25 mouse cellular contexts compared by ENCODE assay signal in the genomic region with DNA sequence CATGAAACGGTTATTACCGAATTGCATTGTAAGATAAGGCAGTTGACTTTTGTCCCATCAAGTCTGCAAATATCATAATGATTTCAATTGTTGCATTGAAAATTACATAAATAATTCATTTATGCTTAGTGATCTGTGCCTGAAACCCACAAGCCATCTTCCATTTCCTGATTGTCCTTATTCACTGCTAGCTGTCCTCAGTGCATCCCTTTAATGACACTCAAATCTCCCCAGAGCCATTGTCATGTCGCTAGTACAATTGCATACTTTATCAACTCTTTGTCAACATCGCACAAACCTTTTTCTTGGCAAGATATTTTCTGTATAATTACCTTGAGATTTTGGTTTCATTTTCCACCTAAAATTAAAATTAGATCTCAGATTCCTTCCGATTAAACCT.
DNase-seq lines count a peak whose midpoint lies in the region; ATAC-seq and TF ChIP-seq lines count a peak whose summit lies in the region.
"Had no signal": no experiment of that assay in that cellular context is flagged by ENCODE, and none has a peak within 500 bp of the region (broad histone marks: within the 10 kb centered on the region; RNA-seq: fewer than 3 reads in every experiment).

No protein-coding gene starts in this region.

- no peaks in the 10 kb centered on the region for H3K36me3 ChIP-seq in hindbrain, embryonic 13.5 days
- no peaks in the 10 kb centered on the region for H3K36me3 ChIP-seq in hindbrain, embryonic 16.5 days (ENCODE audit: control insufficient read depth, insufficient read depth, low read length)
- no peaks in the 10 kb centered on the region for H3K36me3 ChIP-seq in midbrain, embryonic 15.5 days (replicated peaks)
- no peaks in the 10 kb centered on the region for H3K36me3 ChIP-seq in midbrain, postnatal 0 days (ENCODE audit: insufficient read depth, low read length)
- no peaks in the 10 kb centered on the region for H3K36me3 ChIP-seq in hindbrain, embryonic 14.5 days (replicated peaks; ENCODE audit: control insufficient read depth, insufficient read depth)
- H3K36me3 ChIP-seq: embryonic facial prominence, embryonic 10.5 days; embryonic facial prominence, embryonic 13.5 days; forebrain, embryonic 12.5 days; forebrain, embryonic 15.5 days; heart, embryonic 10.5 days; heart, embryonic 13.5 days had no signal

- H3K9ac ChIP-seq in hindbrain, embryonic 13.5 days = no peak overlapping the region
- H3K9ac ChIP-seq in hindbrain, embryonic 16.5 days (ENCODE audit: low read depth, low read length) = no peak overlapping the region
- H3K9ac ChIP-seq in midbrain, embryonic 15.5 days = no peak overlapping the region
- H3K9ac ChIP-seq in midbrain, postnatal 0 days (replicated peaks; ENCODE audit: low read length, poor library complexity, severe bottlenecking) = no peak overlapping the region
- H3K9ac ChIP-seq in hindbrain, embryonic 14.5 days = no peak overlapping the region
- H3K9ac ChIP-seq: embryonic facial prominence, embryonic 13.5 days; forebrain, embryonic 12.5 days; forebrain, embryonic 15.5 days; heart, embryonic 13.5 days had no signal

- 67% methylated on average over 5 of the region's 5 CpGs for WGBS in hindbrain, embryonic 13.5 days
- 63% methylated on average over 5 of the region's 5 CpGs for WGBS in hindbrain, embryonic 16.5 days
- 60% methylated on average over 5 of the region's 5 CpGs for WGBS in midbrain, embryonic 15.5 days
- 61% methylated on average over 5 of the region's 5 CpGs for WGBS in midbrain, postnatal 0 days
- 55% methylated on average over 5 of the region's 5 CpGs for WGBS in hindbrain, embryonic 14.5 days

- no peak overlapping the region for H3K4me3 ChIP-seq in hindbrain, embryonic 13.5 days
- H3K4me3 ChIP-seq in hindbrain, embryonic 16.5 days (ENCODE audit: low read length) = no peak overlapping the region
- no peak overlapping the region for H3K4me3 ChIP-seq in midbrain, embryonic 15.5 days
- H3K4me3 ChIP-seq in midbrain, postnatal 0 days (ENCODE audit: low read depth, low read length) = no peak overlapping the region
- H3K4me3 ChIP-seq in hindbrain, embryonic 14.5 days (replicated peaks; ENCODE audit: low read length) = no peak overlapping the region
- H3K4me3 ChIP-seq: embryonic facial prominence, embryonic 10.5 days; embryonic facial prominence, embryonic 13.5 days; erythroblast, embryonic 14.5 days; forebrain, embryonic 12.5 days; forebrain, embryonic 15.5 days; heart, adult 2 months; heart, embryonic 10.5 days; heart, embryonic 13.5 days had no signal

- 0 out of 2 replicates have a peak, but pooled peaks have one; percentile 62 for ATAC-seq in hindbrain, embryonic 13.5 days (ENCODE audit: low FRiP score)
- no peak for ATAC-seq in hindbrain, embryonic 16.5 days
- peak; percentile 69; the same call in 1 of the 2 replicates for ATAC-seq in midbrain, embryonic 15.5 days (replicated peaks)
- ATAC-seq in midbrain, postnatal 0 days (ENCODE audit: low FRiP score) = no peak
- ATAC-seq in hindbrain, embryonic 14.5 days (ENCODE audit: low FRiP score) = 0 out of 2 replicates have a peak, but pooled peaks have one; percentile 24
- ATAC-seq: CD4-positive, CD25-positive, alpha-beta regulatory T cell, adult 4 months; forebrain, embryonic 15.5 days had no signal

- intact Hi-C loops in left cerebral cortex, postnatal 10 days (cut with DNase I) = no loop called here

- TF ChIP-seq CTCF in midbrain, postnatal 0 days (IDR thresholded peaks at IDR 0.05) = no peak

- no peaks in the 10 kb centered on the region for H3K9me3 ChIP-seq in hindbrain, embryonic 13.5 days
- no peaks in the 10 kb centered on the region for H3K9me3 ChIP-seq in hindbrain, embryonic 16.5 days (ENCODE audit: control insufficient read depth, low read length)
- no peaks in the 10 kb centered on the region for H3K9me3 ChIP-seq in midbrain, embryonic 15.5 days
- no peaks in the 10 kb centered on the region for H3K9me3 ChIP-seq in midbrain, postnatal 0 days (ENCODE audit: low read length)
- no peaks in the 10 kb centered on the region for H3K9me3 ChIP-seq in hindbrain, embryonic 14.5 days (ENCODE audit: control insufficient read depth, low read length)
- H3K9me3 ChIP-seq: embryonic facial prominence, embryonic 10.5 days; embryonic facial prominence, embryonic 13.5 days; forebrain, embryonic 12.5 days; forebrain, embryonic 15.5 days; heart, embryonic 10.5 days; heart, embryonic 13.5 days had no signal

- H3K4me2 ChIP-seq in hindbrain, embryonic 13.5 days = no peak overlapping the region
- H3K4me2 ChIP-seq in hindbrain, embryonic 16.5 days (ENCODE audit: low read length) = no peak overlapping the region
- no peak overlapping the region for H3K4me2 ChIP-seq in midbrain, embryonic 15.5 days
- no peak overlapping the region for H3K4me2 ChIP-seq in midbrain, postnatal 0 days (ENCODE audit: low read depth, low read length, poor library complexity, severe bottlenecking)
- no peak overlapping the region for H3K4me2 ChIP-seq in hindbrain, embryonic 14.5 days (replicated peaks)
- H3K4me2 ChIP-seq: embryonic facial prominence, embryonic 13.5 days; forebrain, embryonic 12.5 days; forebrain, embryonic 15.5 days; heart, embryonic 13.5 days had no signal

- DNase-seq in midbrain, postnatal 0 days (ENCODE audit: low spot score) = no peak
- DNase-seq in hindbrain, embryonic 14.5 days (ENCODE audit: low spot score) = no peak
- DNase-seq in left cerebral cortex, postnatal 10 days (ENCODE audit: extremely low spot score in 1 of 2, low spot score in 2 of 2) = no peak
- DNase-seq: adrenal gland, adult 2 months; adrenal gland, postnatal 14 days; cerebellum, adult 11-12 months; cerebellum, adult 8-10 months; cerebellum, postnatal 10 days; cerebellum, postnatal 36 days; embryo, embryonic 11 days; gastrocnemius, postnatal 36 days; heart, adult 2 months; heart, postnatal 14 days; heart, postnatal 4 days had no signal

- no peaks in the 10 kb centered on the region for H3K27me3 ChIP-seq in hindbrain, embryonic 13.5 days
- H3K27me3 ChIP-seq in hindbrain, embryonic 16.5 days (replicated peaks; ENCODE audit: control insufficient read depth, insufficient read depth, low read length) = no peaks in the 10 kb centered on the region
- H3K27me3 ChIP-seq in midbrain, embryonic 15.5 days (replicated peaks) = no peaks in the 10 kb centered on the region
- no peaks in the 10 kb centered on the region for H3K27me3 ChIP-seq in midbrain, postnatal 0 days (ENCODE audit: insufficient read depth, low read length)
- H3K27me3 ChIP-seq in hindbrain, embryonic 14.5 days (ENCODE audit: control insufficient read depth, insufficient read depth, low read length) = no peaks in the 10 kb centered on the region
- H3K27me3 ChIP-seq: embryonic facial prominence, embryonic 13.5 days; forebrain, embryonic 12.5 days; forebrain, embryonic 15.5 days; heart, embryonic 13.5 days had no signal

- no peak overlapping the region for H3K27ac ChIP-seq in hindbrain, embryonic 13.5 days
- H3K27ac ChIP-seq in hindbrain, embryonic 16.5 days (ENCODE audit: low read depth, low read length) = no peak overlapping the region
- no peak overlapping the region for H3K27ac ChIP-seq in midbrain, embryonic 15.5 days
- no peak overlapping the region for H3K27ac ChIP-seq in midbrain, postnatal 0 days (ENCODE audit: low read depth, low read length)
- no peak overlapping the region for H3K27ac ChIP-seq in hindbrain, embryonic 14.5 days
- H3K27ac ChIP-seq: embryonic facial prominence, embryonic 10.5 days; embryonic facial prominence, embryonic 13.5 days; forebrain, embryonic 12.5 days; forebrain, embryonic 15.5 days; heart, adult 2 months; heart, embryonic 10.5 days; heart, embryonic 13.5 days had no signal

- peaks cover 14% of the 10 kb centered on the region for H3K4me1 ChIP-seq in hindbrain, embryonic 13.5 days (replicated peaks)
- H3K4me1 ChIP-seq in hindbrain, embryonic 16.5 days (ENCODE audit: control insufficient read depth, insufficient read depth, low read depth, low read length) = no peaks in the 10 kb centered on the region
- no peaks in the 10 kb centered on the region for H3K4me1 ChIP-seq in midbrain, embryonic 15.5 days
- no peaks in the 10 kb centered on the region for H3K4me1 ChIP-seq in midbrain, postnatal 0 days (ENCODE audit: insufficient read depth, low read length)
- no peaks in the 10 kb centered on the region for H3K4me1 ChIP-seq in hindbrain, embryonic 14.5 days (replicated peaks; ENCODE audit: control insufficient read depth, insufficient read depth, low read length)
- H3K4me1 ChIP-seq: embryonic facial prominence, embryonic 10.5 days; embryonic facial prominence, embryonic 13.5 days; forebrain, embryonic 12.5 days; forebrain, embryonic 15.5 days; heart, embryonic 10.5 days; heart, embryonic 13.5 days had no signal

Comparison
In these comparisons a context has a peak if more than half of its experiments do, and no peak if none do; other contexts are left out.
1. ATAC-seq: peak in hindbrain, embryonic 13.5 days (single experiment), midbrain, embryonic 15.5 days (single experiment) and hindbrain, embryonic 14.5 days (single experiment); none in hindbrain, embryonic 16.5 days (single experiment) and midbrain, postnatal 0 days (single experiment).